Mouse (Mus musculus): ENCODE data around the gene Ugt2b36. TPM values are rescaled to one million over a fixed set of nuclear protein-coding genes. Genes with fewer than 3 reads are reported as not detected.
"Not testable (repeated sequence)": the region's sequence is repeated elsewhere in the genome, so short reads cannot be mapped to it uniquely, and the experiment has no call there.

Gene Ugt2b36
- polyA plus RNA-seq (2014; fragmentation: Nextera tagmentation; extraction: Ambion mirVana) = not detected in 2 replicates

GRCm38 (mm10) chr5:87092346-87093027 is at the start of gene Ugt2b36:
TSS of gene Ugt2b36 (minus strand) at chr5:87092555.
- DNase-seq (ENCODE audit: low spot score, missing footprints) (no peak), ATAC-seq (ENCODE audit: low FRiP score) (no peak)
- WGBS = 89% methylated on average over 1 of the region's 1 CpGs
- Histone ChIP-seq H3K27ac (ENCODE audit: low read depth, low read length) (no peak within 1 kb of the TSS), H3K9ac (ENCODE audit: low read length) (no peak within 1 kb of the TSS), H3K27me3 (ENCODE audit: control insufficient read depth, insufficient read depth, low read length) (no peaks in the 10 kb centered on the region), H3K9me3 (ENCODE audit: control insufficient read depth, low read length) (no peaks in the 10 kb centered on the region), H3K36me3 (ENCODE audit: control insufficient read depth, insufficient read depth, low read length) (no peaks in the 10 kb centered on the region), H3K4me3 (ENCODE audit: low read depth, low read length) (no peak within 1 kb of the TSS), H3K4me2 (no peak within 1 kb of the TSS), H3K4me1 (ENCODE audit: control insufficient read depth, insufficient read depth, low read length) (no peaks in the 10 kb centered on the region)

DNA sequence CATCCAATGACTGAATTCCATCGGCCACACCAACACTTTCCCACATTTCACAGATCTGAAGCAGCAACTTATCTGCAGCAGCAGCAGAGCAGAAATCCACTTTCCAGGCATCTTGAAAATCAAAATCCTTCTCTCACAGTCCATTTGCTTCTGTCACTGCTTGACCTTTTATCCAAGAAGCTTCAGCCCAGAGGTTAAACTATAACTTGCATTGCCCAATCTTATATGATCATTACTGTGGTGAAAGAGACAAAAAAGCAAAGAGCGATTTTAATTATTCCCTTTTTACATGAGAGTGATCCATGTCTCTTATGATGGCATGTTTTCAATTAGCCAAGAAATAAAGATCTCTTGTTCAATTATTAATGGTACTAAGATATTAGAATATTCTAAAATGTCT is 47.8 kb upstream of the Ugt2b36 start, which contains the start of gene Ugt2b5:
Ugt2b5 (minus strand) TSS at position 123 of the 400 bp plus-strand sequence.
- not testable (repeated sequence) for H3K9ac ChIP-seq (ENCODE audit: low read length); H3K4me2 ChIP-seq; H3K27me3 ChIP-seq (ENCODE audit: control insufficient read depth, insufficient read depth, low read length); H3K4me1 ChIP-seq (ENCODE audit: control insufficient read depth, insufficient read depth, low read length); H3K9me3 ChIP-seq (ENCODE audit: control insufficient read depth, low read length); H3K27ac ChIP-seq (ENCODE audit: low read depth, low read length); H3K36me3 ChIP-seq (ENCODE audit: control insufficient read depth, insufficient read depth, low read length); ATAC-seq (ENCODE audit: low FRiP score); DNase-seq (ENCODE audit: low spot score, missing footprints); H3K4me3 ChIP-seq (ENCODE audit: low read depth, low read length)
- WGBS = 91% methylated on average over 1 of the region's 2 CpGs

GRCm38 (mm10) chr5:87103697-87104096 is 11.3 kb upstream of the Ugt2b36 start:
- WGBS = 94% methylated on average over 1 of the region's 1 CpGs
- not testable (repeated sequence) for H3K4me1 ChIP-seq (ENCODE audit: control insufficient read depth, insufficient read depth, low read length); H3K9me3 ChIP-seq (ENCODE audit: control insufficient read depth, low read length); H3K36me3 ChIP-seq (ENCODE audit: control insufficient read depth, insufficient read depth, low read length); H3K9ac ChIP-seq (ENCODE audit: low read length); DNase-seq (ENCODE audit: low spot score, missing footprints); H3K4me2 ChIP-seq; ATAC-seq (ENCODE audit: low FRiP score); H3K27me3 ChIP-seq (ENCODE audit: control insufficient read depth, insufficient read depth, low read length); H3K4me3 ChIP-seq (ENCODE audit: low read depth, low read length); H3K27ac ChIP-seq (ENCODE audit: low read depth, low read length)

DNA sequence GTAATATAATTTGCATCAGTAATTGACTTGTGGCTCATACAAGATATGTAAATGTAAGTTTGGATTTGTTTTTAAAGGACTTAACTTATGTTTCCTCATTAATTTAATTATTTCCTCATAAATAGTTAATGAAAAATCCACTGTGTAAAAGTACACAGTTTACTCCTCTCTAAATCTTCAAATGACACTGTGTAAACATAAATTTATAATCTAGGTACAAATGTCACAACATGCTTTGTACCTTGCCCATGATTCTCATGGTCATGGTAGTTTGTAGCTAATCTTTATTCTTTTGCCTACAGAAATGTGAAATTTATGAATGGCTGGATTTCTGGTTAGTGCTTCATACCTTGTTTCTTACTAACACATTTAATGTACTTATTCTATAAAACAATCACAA is 1.2 kb downstream of the Ugt2b36 start:
- Histone ChIP-seq H3K9me3 (ENCODE audit: control insufficient read depth, low read length) (no peaks in the 10 kb centered on the region), H3K9ac (ENCODE audit: low read length) (no peak overlapping the region), H3K27me3 (ENCODE audit: control insufficient read depth, insufficient read depth, low read length) (no peaks in the 10 kb centered on the region), H3K4me1 (ENCODE audit: control insufficient read depth, insufficient read depth, low read length) (no peaks in the 10 kb centered on the region), H3K4me3 (ENCODE audit: low read depth, low read length) (no peak overlapping the region), H3K27ac (ENCODE audit: low read depth, low read length) (no peak overlapping the region), H3K4me2 (no peak overlapping the region), H3K36me3 (ENCODE audit: control insufficient read depth, insufficient read depth, low read length) (no peaks in the 10 kb centered on the region)
- DNase-seq (ENCODE audit: low spot score, missing footprints) (no peak), ATAC-seq (ENCODE audit: low FRiP score) (no peak)

GRCm38 (mm10) chr5:87089264-87089663 is 3.1 kb downstream of the Ugt2b36 start:
- Histone ChIP-seq H3K9me3 (ENCODE audit: control insufficient read depth, low read length) (no peaks in the 10 kb centered on the region), H3K27ac (ENCODE audit: low read depth, low read length) (no peak overlapping the region), H3K27me3 (ENCODE audit: control insufficient read depth, insufficient read depth, low read length) (no peaks in the 10 kb centered on the region), H3K4me3 (ENCODE audit: low read depth, low read length) (no peak overlapping the region), H3K9ac (ENCODE audit: low read length) (no peak overlapping the region), H3K36me3 (ENCODE audit: control insufficient read depth, insufficient read depth, low read length) (no peaks in the 10 kb centered on the region), H3K4me1 (ENCODE audit: control insufficient read depth, insufficient read depth, low read length) (no peaks in the 10 kb centered on the region), H3K4me2 (no peak overlapping the region)
- ATAC-seq (ENCODE audit: low FRiP score) = no peak
- no peak for DNase-seq (ENCODE audit: low spot score, missing footprints)

DNA sequence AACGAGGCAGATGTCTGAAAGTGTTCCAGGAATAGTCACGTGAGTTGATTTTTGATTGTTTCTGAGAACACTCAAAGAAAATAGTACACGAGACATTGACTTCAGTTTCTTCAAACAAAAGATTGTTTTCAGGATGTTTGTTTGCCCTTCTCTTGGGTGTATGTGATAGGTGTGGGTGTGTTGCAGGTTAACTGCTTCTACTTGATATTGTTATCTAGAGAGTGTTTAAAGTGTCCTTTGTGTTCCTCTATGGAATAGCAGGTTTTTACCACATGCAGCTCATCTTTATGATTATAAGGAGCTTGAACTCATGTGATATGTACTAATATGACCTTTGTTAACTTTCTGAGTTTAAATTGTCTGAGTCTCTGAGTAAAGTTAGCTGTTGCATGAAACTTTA is 6.1 kb downstream of the Ugt2b36 start:
- no peak overlapping the region for H3K4me3 ChIP-seq (ENCODE audit: low read depth, low read length)
- WGBS = 88% methylated on average over 3 of the region's 3 CpGs
- H3K27me3 ChIP-seq (ENCODE audit: control insufficient read depth, insufficient read depth, low read length) = no peaks in the 10 kb centered on the region
- no peak overlapping the region for H3K27ac ChIP-seq (ENCODE audit: low read depth, low read length)
- no peaks in the 10 kb centered on the region for H3K4me1 ChIP-seq (ENCODE audit: control insufficient read depth, insufficient read depth, low read length)
- ATAC-seq (ENCODE audit: low FRiP score) (no peak), DNase-seq (ENCODE audit: low spot score, missing footprints) (no peak)
- no peak overlapping the region for H3K9ac ChIP-seq (ENCODE audit: low read length)
- H3K36me3 ChIP-seq (ENCODE audit: control insufficient read depth, insufficient read depth, low read length) = no peaks in the 10 kb centered on the region
- no peaks in the 10 kb centered on the region for H3K9me3 ChIP-seq (ENCODE audit: control insufficient read depth, low read length)
- no peak overlapping the region for H3K4me2 ChIP-seq

DNA sequence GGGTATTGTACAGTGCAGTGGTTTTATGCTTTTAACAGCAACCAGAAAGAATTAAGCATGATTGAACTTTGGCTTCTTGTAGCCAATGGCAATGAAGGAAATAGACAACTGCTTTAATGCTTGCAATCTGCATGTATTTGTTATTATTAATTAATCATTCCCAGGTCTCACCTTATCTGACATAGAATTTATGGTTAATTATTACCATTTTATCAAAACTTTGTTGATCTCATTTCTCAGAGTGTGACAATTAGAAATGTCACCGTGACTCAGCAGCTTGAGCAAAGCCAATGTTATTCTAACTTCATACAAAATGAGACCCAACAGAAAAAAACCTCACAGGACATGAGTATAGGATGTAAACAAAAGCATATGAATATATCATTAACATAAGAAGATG is 61.7 kb downstream of the Ugt2b36 start:
- H3K4me2 ChIP-seq = no peak overlapping the region
- ATAC-seq (ENCODE audit: low FRiP score) (no peak), DNase-seq (ENCODE audit: low spot score, missing footprints) (no peak)
- no peak overlapping the region for H3K27ac ChIP-seq (ENCODE audit: low read depth, low read length)
- H3K27me3 ChIP-seq (ENCODE audit: control insufficient read depth, insufficient read depth, low read length) = no peaks in the 10 kb centered on the region
- no peaks in the 10 kb centered on the region for H3K4me1 ChIP-seq (ENCODE audit: control insufficient read depth, insufficient read depth, low read length)
- WGBS = 95% methylated on average over 1 of the region's 1 CpGs
- H3K36me3 ChIP-seq (ENCODE audit: control insufficient read depth, insufficient read depth, low read length) = no peaks in the 10 kb centered on the region
- H3K9me3 ChIP-seq (ENCODE audit: control insufficient read depth, low read length) = no peaks in the 10 kb centered on the region
- H3K4me3 ChIP-seq (ENCODE audit: low read depth, low read length) = no peak overlapping the region
- no peak overlapping the region for H3K9ac ChIP-seq (ENCODE audit: low read length)

- WGBS = 84% methylated on average over 3 of the region's 3 CpGs
- Histone ChIP-seq H3K4me3 (ENCODE audit: low read depth, low read length) (no peak overlapping the region), H3K4me2 (no peak overlapping the region), H3K27me3 (ENCODE audit: control insufficient read depth, insufficient read depth, low read length) (no peaks in the 10 kb centered on the region), H3K36me3 (ENCODE audit: control insufficient read depth, insufficient read depth, low read length) (no peaks in the 10 kb centered on the region), H3K9me3 (ENCODE audit: control insufficient read depth, low read length) (no peaks in the 10 kb centered on the region), H3K27ac (ENCODE audit: low read depth, low read length) (no peak overlapping the region), H3K9ac (ENCODE audit: low read length) (no peak overlapping the region), H3K4me1 (ENCODE audit: control insufficient read depth, insufficient read depth, low read length) (no peaks in the 10 kb centered on the region)
- ATAC-seq (ENCODE audit: low FRiP score) = no peak
- no peak for DNase-seq (ENCODE audit: low spot score, missing footprints)
These were observed 65.0 kb downstream of the Ugt2b36 start for GRCm38 (mm10) chr5:87027359-87027758.

All from midbrain, embryonic 11.5 days (tissue).